Mouse (Mus musculus): ENCODE measurements at regions not wholly inside any gene's neighbourhood (a gene's known extent, or its start where the extent isn't known, plus 50 kb on each side); places are given as distances from the start of the nearest gene placed in this dataset.

DNA sequence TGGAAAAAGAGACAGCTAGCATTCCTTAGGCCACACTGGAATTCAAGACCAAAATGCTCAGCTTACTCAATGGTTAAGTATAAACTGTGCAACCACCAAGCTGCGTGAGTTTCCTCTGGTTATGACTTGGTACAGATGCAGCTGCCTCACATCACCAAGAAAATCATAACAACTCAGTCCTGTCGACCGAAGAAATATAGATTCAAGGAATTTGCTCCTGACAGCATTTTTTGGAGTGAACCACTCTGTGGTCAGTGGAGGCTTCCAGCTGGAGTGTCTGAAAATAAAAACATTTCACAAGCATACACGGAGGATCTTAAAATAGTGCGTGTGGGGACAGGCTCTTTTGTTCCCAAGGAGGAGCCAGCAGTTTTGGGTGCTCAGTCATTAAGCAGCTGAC is 253.8 kb downstream of the Bckdhb start:
- no peak for ATAC-seq
- Histone ChIP-seq H3K27me3 (ENCODE audit: insufficient read depth, low read length) (no peaks in the 10 kb centered on the region), H3K4me2 (ENCODE audit: low read depth) (no peak overlapping the region), H3K9me3 (ENCODE audit: low read length) (no peaks in the 10 kb centered on the region), H3K9ac (no peak overlapping the region), H3K4me3 (ENCODE audit: low read depth, low read length) (no peak overlapping the region), H3K36me3 (ENCODE audit: insufficient read depth) (no peaks in the 10 kb centered on the region), H3K4me1 (ENCODE audit: insufficient read depth) (peaks cover 3% of the 10 kb centered on the region; the same call in 1 of the 2 replicates), H3K27ac (ENCODE audit: low read depth, low read length) (no peak overlapping the region)
- DNase-seq = no peak
- TF ChIP-seq CTCF (IDR thresholded peaks at IDR 0.05; ENCODE audit: low read depth) = no peak
- WGBS = 83% methylated on average over 5 of the region's 5 CpGs

GRCm38 (mm10) chr9:84179238-84179637 is 254.3 kb downstream of the Bckdhb start:
- Histone ChIP-seq H3K27ac (ENCODE audit: low read depth, low read length) (no peak overlapping the region), H3K36me3 (ENCODE audit: insufficient read depth) (no peaks in the 10 kb centered on the region), H3K4me1 (ENCODE audit: insufficient read depth) (peaks cover 6% of the 10 kb centered on the region; the same call in 1 of the 2 replicates), H3K4me3 (ENCODE audit: low read depth, low read length) (no peak overlapping the region), H3K9me3 (ENCODE audit: low read length) (no peaks in the 10 kb centered on the region), H3K4me2 (ENCODE audit: low read depth) (no peak overlapping the region), H3K9ac (no peak overlapping the region), H3K27me3 (ENCODE audit: insufficient read depth, low read length) (no peaks in the 10 kb centered on the region)
- DNase-seq = no peak
- no peak for TF ChIP-seq CTCF (IDR thresholded peaks at IDR 0.05; ENCODE audit: low read depth)
- WGBS = 45% methylated on average over 4 of the region's 4 CpGs
- no peak for ATAC-seq

- no peak for ATAC-seq
- Histone ChIP-seq H3K9me3 (ENCODE audit: low read length) (no peaks in the 10 kb centered on the region), H3K4me3 (ENCODE audit: low read depth, low read length) (no peak overlapping the region), H3K4me1 (ENCODE audit: insufficient read depth) (peaks cover 6% of the 10 kb centered on the region; the same call in 1 of the 2 replicates), H3K4me2 (ENCODE audit: low read depth) (no peak overlapping the region), H3K9ac (no peak overlapping the region), H3K36me3 (ENCODE audit: insufficient read depth) (no peaks in the 10 kb centered on the region), H3K27ac (ENCODE audit: low read depth, low read length) (no peak overlapping the region), H3K27me3 (ENCODE audit: insufficient read depth, low read length) (no peaks in the 10 kb centered on the region)
- 41% methylated on average over 6 of the region's 6 CpGs for whole genome bisulfite sequencing
- TF ChIP-seq CTCF (IDR thresholded peaks at IDR 0.05; ENCODE audit: low read depth) = no peak
- no peak for DNase-seq
These were observed 258.9 kb downstream of the Bckdhb start for GRCm38 (mm10) chr9:84183637-84184374.

DNA sequence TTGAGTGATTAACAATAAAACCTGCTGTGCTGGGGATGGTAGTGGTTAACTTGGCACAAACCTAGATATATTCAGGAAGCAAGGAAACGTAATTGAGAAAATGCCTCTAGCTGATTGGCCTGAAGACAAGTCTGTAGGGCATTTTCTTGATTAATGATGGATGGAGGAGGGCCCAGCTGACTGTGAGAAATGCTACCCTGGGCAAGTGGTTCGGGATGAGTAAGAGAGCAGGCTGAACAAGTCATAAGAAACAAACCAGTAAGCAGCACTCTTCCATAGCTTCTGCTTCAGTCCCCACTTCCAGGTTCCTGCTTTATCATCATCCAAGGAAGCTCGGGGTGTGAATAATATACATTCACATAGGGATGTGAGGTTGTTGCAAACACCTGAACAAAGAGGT is 262.6 kb downstream of the Bckdhb start:
- no peak overlapping the region for H3K27ac ChIP-seq (ENCODE audit: low read depth, low read length)

GRCm38 (mm10) chr9:84193405-84193804 is 268.5 kb downstream of the Bckdhb start:
- ATAC-seq (no peak), DNase-seq (no peak)
- H3K9me3 ChIP-seq (ENCODE audit: low read length) = no peaks in the 10 kb centered on the region
- no peaks in the 10 kb centered on the region for H3K4me1 ChIP-seq (ENCODE audit: insufficient read depth)
- no peaks in the 10 kb centered on the region for H3K27me3 ChIP-seq (ENCODE audit: insufficient read depth, low read length)
- H3K9ac ChIP-seq = no peak overlapping the region
- WGBS = 74% methylated on average over 1 of the region's 1 CpGs
- no peak for TF ChIP-seq CTCF (IDR thresholded peaks at IDR 0.05; ENCODE audit: low read depth)
- no peaks in the 10 kb centered on the region for H3K36me3 ChIP-seq (ENCODE audit: insufficient read depth)
- no peak overlapping the region for H3K4me2 ChIP-seq (ENCODE audit: low read depth)
- no peak overlapping the region for H3K4me3 ChIP-seq (ENCODE audit: low read depth, low read length)
- H3K27ac ChIP-seq (ENCODE audit: low read depth, low read length) = no peak overlapping the region

More for the DNA sequence above, 262.6 kb downstream of the Bckdhb start:
- H3K36me3 ChIP-seq (ENCODE audit: insufficient read depth) = no peaks in the 10 kb centered on the region
- TF ChIP-seq CTCF (IDR thresholded peaks at IDR 0.05; ENCODE audit: low read depth) = no peak
- H3K27me3 ChIP-seq (ENCODE audit: insufficient read depth, low read length) = no peaks in the 10 kb centered on the region
- H3K9me3 ChIP-seq (ENCODE audit: low read length) = no peaks in the 10 kb centered on the region
- H3K4me1 ChIP-seq (ENCODE audit: insufficient read depth) = peaks cover 6% of the 10 kb centered on the region; the same call in 1 of the 2 replicates
- no peak overlapping the region for H3K4me2 ChIP-seq (ENCODE audit: low read depth)
- no peak for ATAC-seq
- H3K4me3 ChIP-seq (ENCODE audit: low read depth, low read length) = no peak overlapping the region
- WGBS = 70% methylated on average over 3 of the region's 3 CpGs
- no peak overlapping the region for H3K9ac ChIP-seq
- DNase-seq = no peak

GRCm38 (mm10) chr9:84194716-84195115 is 269.8 kb downstream of the Bckdhb start:
- H3K4me3 ChIP-seq (ENCODE audit: low read depth, low read length) = no peak overlapping the region
- H3K27me3 ChIP-seq (ENCODE audit: insufficient read depth, low read length) = no peaks in the 10 kb centered on the region
- peak; percentile 83 for ATAC-seq
- no peak overlapping the region for H3K4me2 ChIP-seq (ENCODE audit: low read depth)
- no peaks in the 10 kb centered on the region for H3K9me3 ChIP-seq (ENCODE audit: low read length)
- H3K36me3 ChIP-seq (ENCODE audit: insufficient read depth) = no peaks in the 10 kb centered on the region
- no peak overlapping the region for H3K9ac ChIP-seq
- WGBS = 41% methylated on average over 4 of the region's 4 CpGs
- H3K4me1 ChIP-seq (ENCODE audit: insufficient read depth) = no peaks in the 10 kb centered on the region
- no peak for TF ChIP-seq CTCF (IDR thresholded peaks at IDR 0.05; ENCODE audit: low read depth)
- H3K27ac ChIP-seq (ENCODE audit: low read depth, low read length) = no peak overlapping the region
- DNase-seq = no peak

DNA sequence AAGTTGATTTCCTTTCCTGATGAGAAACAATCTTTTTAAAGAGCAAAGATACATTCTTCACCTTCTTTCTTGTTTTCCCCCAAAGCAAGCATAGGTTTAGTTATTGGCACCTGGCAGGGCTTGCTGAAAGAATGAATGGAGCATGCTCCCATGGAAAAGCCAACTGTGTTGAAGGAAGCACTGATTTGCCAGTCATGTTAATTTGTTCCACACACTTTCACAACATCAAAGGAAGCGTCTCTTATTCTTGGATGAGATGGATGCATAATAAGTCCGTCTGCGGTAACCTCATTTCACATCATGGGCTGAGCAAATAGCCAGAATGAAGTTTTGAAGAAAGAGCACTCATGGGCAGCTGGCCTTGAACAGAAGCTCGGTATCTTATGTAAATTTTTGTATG is 270.4 kb downstream of the Bckdhb start:
- no peaks in the 10 kb centered on the region for H3K27me3 ChIP-seq (ENCODE audit: insufficient read depth, low read length)
- H3K4me3 ChIP-seq (ENCODE audit: low read depth, low read length) = no peak overlapping the region
- 30% methylated on average over 4 of the region's 4 CpGs for WGBS
- H3K36me3 ChIP-seq (ENCODE audit: insufficient read depth) = no peaks in the 10 kb centered on the region
- H3K4me2 ChIP-seq (ENCODE audit: low read depth) = no peak overlapping the region
- DNase-seq (no peak), ATAC-seq (peak; percentile 65; the same call in 1 of the 2 replicates)
- no peak overlapping the region for H3K9ac ChIP-seq
- no peaks in the 10 kb centered on the region for H3K4me1 ChIP-seq (ENCODE audit: insufficient read depth)
- TF ChIP-seq CTCF (IDR thresholded peaks at IDR 0.05; ENCODE audit: low read depth) = no peak
- no peaks in the 10 kb centered on the region for H3K9me3 ChIP-seq (ENCODE audit: low read length)
- no peak overlapping the region for H3K27ac ChIP-seq (ENCODE audit: low read depth, low read length)

All from forebrain, postnatal 0 days (tissue).